Mouse (Mus musculus) spleen, adult 18-20 months (tissue): ENCODE data around the gene Fam189a1.

Experiments
- DNase-seq, 2 experiments: peaks; one replicate each; pipeline ENCODE4 v3.0.0; 2022; ENCODE audit warnings: mixed read lengths in 2 of 2

Gene Fam189a1

DNA sequence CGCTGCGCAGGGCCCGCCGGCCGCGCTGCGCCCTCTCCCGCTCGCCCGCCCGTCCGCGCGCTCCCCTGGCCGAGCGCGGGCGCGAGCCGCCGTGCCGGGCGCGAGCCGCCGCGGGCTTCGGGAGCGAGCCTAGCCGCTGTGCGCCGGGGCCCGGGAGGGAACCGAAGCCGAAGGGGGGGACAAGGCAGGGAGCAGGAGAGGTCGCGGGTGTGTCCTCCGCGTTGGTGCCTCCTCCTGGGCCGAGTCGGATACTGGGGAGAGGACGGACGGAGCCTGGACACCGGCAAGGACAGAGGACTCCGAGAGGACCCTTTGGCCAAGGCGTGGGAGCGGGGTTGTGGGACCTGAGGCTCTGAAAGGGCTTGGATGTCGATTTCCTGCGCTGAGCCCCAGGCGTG lies at the start of gene Fam189a1:
TSS of gene Fam189a1 (minus strand) at position 57 of the 398 bp plus-strand sequence.
- DNase-seq = no peak

DNA sequence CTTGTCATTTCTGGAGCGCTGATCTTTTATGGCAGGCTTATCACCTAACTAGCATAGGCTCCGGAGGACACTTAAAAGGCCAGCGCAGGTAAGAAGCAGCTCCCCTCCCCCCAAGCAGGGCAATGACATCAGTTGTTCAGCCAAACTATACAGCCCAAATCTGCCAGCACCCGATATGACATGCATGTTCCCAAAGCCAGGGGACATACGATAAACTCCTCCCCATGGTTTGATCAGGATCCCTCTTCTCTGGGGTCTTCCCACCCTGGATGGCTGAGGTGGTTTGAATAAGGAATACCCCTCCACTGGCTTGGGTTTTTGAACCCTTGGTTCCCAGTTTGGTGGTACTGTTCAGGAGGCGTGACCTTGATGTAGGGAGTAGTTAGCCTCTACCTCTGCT lies 49.7 kb upstream of the Fam189a1 start:
- no peak for DNase-seq

DNA sequence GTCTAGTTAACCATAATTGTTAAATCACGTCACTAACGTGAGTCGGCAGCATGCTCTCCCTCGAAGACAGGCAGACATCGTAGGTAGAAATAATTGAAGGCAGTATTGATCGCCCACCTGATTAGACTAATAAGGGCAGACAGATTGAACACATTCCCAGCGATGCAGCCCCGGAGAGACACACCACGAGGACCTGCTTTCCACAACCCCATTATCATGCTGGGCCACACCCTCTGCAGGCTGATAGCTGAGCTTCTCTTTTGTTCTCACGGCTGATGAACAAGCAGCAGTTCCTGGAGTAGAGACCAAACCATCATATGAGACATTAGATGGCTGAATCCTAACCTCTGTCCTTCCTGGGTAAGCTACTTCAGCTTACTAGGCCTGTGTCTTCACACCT lies 46.3 kb upstream of the Fam189a1 start:
- DNase-seq = no peak

DNA sequence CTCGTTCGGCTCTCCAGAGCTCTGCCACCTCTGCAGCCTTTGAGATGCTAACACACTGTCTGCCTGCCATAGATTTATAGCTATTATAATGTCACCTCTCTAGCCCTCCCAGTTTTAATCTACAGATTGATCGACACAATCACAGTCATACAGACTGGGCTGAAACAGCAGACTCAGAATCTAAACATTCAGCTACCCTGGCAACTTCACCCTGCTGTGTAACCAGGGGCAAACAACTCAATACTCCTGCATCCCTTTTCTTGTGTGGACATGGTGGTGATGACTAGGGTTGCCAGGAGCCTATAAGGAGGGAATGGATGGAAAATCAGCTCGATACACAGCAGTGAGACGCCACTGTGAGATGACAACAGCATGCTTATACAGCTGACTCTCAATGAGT lies 24.3 kb upstream of the Fam189a1 start:
- DNase-seq = no peak

DNA sequence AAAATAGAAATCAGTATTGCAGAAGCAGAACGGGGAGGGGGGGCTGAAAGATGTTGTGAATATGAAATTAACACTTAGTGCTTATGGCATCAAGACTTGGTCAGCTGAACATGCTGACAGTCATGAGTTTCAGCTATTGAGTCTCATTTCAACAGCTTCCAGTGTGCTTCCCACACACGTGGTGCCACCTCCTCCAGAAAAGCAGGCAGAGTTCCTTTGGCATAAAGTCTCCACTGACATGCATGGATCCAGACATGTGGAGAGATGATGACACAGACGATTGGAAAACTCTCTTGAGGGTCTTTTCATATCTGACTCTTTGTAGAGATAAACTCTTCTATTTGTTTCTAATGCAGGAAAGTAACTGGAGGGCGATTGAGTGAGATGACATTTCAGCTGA lies 14.4 kb upstream of the Fam189a1 start:
- no peak for DNase-seq

DNA sequence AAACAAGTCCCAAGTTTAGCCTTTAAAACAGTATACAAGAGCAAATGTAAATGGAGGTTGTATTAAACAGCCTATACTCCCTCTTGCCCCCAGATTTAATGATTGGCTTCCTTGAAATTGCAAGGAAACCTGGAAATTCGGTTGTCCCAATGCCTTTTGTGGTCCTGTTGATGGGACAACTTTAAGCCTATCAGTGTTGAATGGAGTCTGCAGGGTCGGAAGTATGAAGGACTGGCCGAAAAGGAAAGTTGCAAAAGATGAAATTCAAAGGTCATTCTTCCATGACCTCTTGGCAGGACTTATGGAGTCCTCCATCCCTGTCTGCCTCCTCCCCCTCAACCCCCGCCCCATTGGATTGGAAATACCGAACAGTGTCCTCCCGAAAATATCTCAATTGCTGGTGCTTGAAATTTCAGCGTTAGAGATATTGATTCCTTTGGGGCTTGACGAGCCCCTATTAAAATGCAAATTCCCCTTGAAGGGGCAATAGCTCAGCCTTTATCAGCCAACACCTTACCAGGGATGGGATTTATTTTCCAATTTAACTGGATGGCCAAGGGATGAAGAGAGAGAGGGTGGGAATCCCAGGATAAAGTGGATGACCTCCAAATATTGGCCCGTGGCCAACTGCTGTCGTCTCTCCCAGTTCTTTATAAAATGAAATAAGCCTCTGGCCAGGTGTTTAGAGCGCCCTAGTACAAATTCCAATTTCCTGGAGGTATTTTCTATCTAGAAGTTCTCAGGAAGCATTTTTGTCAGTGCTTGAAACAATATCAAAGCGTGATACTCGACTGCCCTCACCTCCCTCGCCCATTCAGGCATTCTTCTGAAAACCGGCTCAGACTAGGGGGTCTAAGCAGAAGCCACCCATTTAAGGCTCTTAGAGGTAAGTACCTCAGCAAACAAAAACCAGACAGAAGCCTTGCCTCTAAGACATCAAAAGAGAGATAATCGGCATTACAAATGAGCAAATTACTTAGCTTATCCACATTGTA lies 958 bp upstream of the Fam189a1 start:
- no peak for DNase-seq

DNA sequence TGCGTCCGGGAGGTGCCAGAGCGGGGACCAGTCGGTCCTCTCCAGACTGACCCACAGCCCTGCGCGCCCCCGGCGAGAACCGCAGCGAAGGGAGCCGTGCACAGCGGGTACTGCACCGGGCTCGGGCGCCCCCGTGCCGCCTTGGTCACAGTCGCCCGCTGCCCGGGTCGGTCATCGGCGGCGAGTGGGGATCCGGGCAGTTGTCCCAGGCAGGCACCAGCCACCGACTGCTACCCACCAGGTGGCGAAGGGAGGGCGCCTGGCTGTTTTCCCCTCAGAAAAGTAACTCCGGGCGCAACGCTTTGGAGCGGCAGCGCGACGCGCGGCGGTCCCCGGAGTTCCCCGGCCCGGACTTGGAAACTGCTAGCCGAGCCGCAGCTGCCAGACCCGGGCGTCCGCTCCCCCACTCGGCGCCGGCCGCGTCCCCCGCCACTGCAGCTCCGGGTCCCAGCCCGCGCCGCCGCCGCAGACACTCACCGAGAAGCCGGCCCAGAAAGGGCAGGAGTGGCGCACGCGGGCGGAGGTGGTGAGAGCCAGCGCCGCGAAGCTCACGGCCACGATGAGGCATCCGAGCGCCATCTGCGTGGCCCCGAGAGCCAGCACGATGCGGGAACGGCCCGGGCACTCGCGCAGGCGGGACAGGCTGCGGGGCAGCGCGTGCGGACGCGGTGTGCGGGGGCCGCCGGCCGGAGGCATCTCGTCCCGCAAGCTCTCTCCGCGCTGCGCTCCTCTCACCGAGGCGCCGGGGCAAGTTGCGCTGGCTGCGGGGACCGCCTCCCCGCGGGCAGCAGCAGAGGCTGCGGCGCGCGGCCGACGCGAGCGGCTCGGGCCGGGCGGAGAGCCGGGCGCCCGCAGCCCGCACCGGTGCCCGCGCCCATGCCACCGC lies 499 bp downstream of the Fam189a1 start:
- DNase-seq = no peak

DNA sequence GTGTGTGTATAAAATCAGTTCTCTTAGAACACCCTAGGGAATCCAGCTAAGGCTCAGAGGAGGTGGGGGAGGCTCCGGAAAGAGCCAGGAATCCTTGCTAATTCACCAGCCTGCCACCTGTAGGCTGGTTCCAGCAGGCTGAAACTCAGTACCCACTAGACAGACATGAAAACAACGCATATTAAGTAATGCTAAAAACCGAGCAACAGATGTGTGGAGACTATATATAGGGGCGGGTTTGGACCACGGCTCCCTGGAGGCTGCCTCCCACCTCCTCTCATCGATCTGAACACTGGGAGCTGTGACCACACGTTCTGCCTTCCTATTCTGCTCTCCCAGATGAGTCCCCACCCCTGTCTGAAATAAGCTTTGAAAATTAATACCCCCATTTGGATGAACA lies 1.8 kb downstream of the Fam189a1 start:
- DNase-seq = no peak

DNA sequence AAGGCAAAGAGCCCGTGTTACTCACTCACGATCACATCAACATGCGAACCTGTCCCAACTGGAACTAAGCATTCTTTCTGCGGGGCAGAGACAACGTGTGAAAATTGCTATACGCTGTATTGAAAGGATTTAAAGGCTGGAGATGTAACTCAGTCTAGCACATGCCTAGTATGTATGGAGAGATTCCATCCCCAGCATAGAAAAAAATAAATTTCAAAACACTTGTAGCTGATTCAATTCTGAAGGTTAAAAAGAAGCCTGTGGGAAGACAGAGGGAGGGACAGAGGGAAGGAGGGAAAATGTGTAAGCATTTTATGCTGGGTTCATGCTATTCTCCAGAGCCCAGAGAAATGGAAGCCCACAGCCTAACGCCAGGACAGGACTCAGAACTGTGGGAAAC lies 2.5 kb downstream of the Fam189a1 start:
- DNase-seq = no peak

DNA sequence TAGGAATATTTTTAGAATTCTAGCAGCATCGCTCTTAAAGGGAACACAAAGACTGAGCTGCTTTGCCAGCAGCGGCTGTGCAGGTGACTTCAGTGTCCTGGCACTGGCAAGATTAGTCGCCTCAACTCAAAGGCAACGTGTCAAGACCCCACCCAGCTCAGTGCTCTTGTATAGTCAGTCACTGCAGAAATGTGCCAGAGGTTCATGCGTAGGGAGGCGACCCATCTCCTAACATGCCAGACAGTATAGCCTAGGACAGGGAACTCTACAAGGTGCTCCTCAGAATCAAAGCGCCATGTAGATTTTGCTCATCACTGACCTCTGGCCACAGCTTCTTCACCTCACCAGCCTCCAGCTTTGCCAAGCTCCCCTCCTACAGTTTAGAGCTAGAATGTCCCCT lies 4.8 kb downstream of the Fam189a1 start:
- DNase-seq = no peak

DNA sequence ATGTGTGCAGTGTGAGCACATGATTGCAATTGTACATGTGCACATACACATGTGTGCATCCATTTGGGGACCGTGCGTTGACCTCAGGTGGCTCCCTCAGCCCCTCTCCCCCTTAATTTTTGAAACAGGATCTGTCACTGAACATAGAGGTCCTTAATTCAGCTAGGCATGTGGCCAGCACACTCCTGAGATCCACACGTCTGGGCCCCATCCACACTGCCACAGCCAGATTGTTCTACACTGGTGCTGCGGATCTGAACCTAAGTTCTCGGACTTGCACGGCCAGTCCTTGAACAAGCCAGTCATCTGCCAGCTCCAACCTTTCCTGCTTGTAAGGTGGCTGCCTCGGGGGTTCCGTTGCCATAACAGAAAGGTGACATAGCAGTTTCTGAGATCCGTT lies 7.3 kb downstream of the Fam189a1 start:
- no peak for DNase-seq

DNA sequence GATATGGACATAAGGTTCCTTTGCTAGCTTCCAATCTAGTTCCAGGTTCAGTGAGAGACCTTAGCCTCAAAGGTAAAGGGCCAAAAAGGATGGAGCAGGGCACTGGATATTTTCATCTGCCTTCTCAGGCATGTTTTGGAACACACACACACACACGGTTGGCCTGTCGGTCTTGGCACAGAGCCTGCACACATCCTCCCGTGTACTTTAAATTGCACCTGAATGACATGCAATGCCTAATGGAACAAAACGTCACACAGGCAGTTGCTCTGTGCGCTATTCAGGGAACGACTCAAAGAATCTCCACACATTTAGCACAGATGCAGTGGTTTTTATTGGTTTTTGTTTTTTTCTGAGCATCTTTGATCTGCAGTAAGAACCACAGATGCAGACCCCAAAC lies 11.5 kb downstream of the Fam189a1 start:
- no peak for DNase-seq

DNA sequence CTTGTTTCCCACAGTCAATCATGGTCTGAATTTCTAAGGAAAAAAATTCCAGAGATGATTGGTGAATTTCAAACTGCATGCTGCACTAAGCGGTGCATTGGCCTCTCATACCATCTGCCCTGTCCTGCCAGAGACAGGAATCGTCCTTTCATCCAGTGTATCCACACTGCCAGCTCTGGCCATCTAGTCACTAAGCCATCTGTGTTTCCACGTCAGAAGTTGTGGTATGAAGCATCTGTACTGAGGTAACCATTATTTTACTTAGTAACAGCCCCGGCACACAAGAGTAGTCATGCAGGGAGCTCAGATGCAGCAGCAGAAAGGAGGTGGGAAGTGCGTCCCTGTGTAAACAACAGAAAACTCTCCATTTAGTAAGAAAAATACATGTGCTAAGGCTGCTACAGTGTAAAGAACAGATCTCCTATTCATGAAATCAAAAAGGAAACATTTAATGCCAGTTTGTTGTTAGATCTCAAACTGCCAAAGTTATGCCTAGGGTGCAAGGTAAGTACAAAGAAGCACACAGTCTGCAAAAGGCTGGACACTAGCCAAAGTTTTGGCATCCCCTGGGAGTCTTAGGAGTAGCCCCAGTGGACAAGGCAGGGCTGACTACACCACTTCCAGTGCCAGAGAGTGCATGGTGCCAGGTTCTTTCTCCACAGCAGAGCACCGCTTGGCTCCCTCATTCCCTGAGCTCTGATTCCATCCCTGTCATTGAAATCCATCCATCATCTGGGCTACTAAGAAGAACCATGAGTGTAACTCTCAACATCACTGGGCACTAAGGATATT lies 14.3 kb downstream of the Fam189a1 start:
- DNase-seq = no peak

DNA sequence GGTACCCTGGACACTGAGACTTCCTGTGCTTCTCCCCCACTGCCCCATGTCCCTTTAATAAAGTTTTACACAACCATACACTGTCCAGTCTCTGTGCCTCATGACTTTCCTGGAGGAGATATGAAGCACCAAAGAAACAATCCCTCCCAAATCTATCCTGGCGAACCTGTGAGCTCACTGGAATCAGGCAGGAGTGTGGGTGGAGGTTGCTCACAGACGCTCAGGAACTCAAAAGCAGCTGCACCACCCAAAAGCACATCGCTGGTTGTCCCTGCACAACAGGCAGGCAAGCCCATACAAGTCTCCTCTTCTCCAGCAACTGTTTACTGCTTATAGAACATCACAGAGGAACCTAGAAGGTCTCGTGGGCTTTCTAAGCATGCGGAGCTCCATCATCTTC lies 15.5 kb downstream of the Fam189a1 start:
- DNase-seq = no peak

DNA sequence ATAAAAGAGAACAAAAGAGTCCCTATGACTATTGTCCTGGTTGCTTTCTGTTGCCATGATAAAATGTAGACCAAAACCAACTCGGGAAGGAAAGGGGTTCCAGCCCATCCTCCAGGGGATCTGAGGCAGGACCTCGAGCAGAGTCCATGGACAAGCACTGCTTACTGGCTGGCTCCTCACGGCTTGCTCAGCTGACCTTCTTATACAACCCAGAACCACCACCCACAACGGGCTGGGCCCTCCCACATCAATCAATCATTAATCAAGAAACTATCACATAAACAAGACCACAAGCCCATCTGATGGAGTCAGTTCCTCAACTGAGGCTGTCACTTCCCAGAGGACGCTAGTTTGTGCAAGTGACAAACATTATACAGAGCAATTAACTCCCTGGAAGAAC lies 16.3 kb downstream of the Fam189a1 start:
- DNase-seq = no peak

DNA sequence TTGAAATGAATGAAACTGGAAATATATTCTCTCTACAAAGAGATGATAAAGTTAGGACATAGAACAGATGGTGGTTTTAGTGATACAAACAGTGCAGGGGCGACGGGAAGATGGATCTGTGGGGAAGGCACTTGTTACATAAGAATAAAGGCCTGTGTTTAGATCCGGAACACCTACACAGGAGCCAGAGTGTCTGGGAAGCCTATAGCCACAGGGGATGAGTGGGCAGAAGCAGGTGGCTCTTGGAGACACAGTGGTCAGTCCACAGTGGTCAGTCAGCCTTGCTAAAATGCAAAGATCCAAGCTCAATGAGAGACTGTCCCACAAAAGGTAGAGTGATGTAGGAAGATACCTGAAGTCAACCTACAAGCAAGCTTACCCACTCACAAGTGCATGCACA lies 32.6 kb downstream of the Fam189a1 start:
- DNase-seq = no peak

DNA sequence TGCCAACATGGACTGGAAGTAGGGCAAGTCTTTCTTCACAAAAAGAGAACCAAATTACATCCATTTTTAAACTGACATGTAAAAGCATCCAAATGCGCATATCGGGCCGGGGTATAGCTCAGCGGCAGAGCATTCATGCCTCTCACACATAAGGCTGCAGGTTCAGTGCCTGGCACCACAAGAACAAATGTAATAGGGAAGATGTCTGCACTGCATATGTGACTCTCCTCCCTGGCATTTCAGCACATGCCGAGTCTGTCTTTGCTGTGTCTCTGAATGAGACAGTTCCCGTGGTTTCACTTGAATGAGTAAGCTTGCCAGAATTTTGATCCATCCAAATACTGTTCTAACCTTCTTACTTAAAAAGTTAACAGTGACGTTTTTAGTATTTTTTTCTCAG lies 39.5 kb downstream of the Fam189a1 start:
- no peak for DNase-seq

DNA sequence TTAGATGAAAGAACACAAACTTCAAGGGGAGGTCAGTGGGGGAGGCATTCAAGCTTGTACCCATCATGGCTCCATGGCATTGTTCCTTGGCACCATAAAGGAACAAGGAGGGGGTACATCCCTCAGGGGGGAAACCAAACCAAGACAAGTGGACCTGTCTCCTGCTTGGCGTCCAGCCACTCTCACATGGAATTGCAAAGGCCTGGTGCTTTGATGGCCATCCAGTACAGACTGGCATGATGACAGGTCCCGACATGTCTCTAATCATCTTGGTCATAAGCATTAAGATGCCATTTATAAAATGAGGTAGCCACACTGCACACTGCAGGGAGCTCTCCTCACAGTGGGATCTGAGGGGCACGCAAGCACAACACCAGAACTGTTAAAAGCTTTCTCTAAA lies 41.0 kb downstream of the Fam189a1 start:
- no peak for DNase-seq

DNA sequence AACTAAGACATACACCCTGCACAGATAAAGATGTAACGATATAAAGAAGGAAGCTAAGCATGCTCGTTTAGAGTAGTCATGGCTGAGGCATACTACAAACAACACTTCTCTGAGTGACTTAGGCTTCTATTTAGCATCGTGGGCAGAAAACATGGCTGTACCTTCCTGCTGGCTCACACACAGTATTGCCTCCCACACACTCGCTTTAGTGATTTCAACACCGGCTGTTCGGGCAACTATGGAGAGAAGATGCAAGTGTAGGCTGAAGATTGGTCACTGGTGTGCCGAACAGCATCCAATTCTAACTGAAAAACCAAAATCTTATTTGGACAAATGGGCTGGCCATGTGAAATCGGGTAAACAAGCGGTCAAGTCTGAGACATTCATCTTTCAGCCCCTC lies 44.7 kb downstream of the Fam189a1 start:
- DNase-seq = no peak

DNA sequence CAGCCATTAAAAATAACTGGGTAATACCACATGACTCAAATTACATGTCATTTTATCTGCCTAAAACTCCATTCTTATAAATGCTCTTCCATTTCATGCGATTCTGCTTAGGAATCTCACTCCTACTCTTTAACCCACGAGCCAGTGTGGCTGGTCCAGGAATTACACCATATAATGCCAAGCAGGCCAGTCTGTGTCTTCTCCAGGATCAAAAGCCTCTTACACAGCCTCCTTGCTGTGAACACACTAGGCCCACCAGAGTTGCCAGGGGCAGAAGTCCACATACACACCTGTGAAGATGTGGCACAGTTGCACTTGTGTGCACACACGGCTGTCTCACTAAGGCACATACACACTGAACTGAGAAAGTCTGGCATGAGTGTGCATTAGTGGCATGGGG lies 50.8 kb downstream of the Fam189a1 start:
- no peak for DNase-seq

DNA sequence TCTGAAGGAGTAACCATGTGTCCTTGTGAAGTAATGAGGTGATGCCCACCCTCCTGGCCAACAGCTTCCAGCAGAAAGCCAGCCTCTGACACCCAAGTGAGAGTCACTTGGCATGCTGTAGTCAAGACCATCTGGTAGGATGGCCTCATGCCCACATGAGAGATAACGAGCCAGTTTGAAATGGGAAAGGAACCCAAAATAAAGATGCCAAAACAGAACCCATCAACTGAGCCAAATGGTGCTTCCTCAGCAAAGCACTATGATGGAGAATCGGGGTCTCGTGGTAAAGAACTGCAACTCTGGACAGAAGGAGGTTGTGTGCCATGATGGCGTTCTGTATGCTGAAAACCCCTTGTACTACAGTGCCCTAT lies 51.3 kb downstream of the Fam189a1 start:
- DNase-seq = no peak

DNA sequence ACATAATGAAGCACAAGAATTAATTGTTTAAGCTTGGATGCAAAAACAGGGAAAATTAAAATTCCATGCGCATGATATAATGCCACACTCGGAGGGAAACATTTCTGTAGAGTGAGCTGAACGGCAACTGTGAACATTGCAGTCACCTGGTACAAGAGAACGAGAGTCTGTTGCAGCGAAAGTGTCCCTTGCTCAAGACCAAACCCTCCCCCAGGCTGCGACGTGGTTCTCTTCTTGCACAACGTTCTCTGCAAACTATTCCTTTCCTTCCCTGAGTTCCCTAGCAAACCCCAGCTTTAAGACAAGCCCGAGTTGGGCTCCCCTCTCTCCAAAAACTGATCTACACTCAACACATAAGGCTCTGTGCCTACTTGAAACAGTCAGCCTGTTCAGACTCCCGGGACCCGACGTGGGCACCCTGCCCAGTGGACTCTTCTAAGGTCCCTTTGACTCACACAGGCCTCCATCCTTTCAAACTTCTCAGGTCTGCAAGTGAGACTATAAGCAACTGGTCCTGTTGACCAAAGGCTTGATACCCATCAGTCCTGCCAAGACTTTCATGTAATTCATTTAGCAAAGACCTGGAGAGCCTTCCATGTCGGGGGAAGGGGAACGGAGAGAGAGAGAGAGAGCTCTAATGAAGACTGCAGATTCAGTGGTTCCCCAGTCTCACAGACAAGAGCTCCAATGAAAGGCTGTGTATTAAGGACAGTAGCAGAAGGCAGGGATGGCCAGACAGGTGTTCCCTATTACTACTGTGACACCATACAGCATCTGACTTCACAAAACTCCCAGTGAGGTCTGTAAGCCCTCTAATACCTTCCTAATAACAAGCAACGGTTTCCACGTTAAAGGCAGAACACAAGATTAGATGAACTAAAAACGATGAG lies 51.9 kb downstream of the Fam189a1 start:
- DNase-seq = no peak
